Mouse (Mus musculus): Measurements from ENCODE around the gene Clec2e.
"Not testable (repeated sequence)": the region's sequence is repeated elsewhere in the genome, so short reads cannot be mapped to it uniquely, and the experiment has no call there.

The Clec2e gene

DNA sequence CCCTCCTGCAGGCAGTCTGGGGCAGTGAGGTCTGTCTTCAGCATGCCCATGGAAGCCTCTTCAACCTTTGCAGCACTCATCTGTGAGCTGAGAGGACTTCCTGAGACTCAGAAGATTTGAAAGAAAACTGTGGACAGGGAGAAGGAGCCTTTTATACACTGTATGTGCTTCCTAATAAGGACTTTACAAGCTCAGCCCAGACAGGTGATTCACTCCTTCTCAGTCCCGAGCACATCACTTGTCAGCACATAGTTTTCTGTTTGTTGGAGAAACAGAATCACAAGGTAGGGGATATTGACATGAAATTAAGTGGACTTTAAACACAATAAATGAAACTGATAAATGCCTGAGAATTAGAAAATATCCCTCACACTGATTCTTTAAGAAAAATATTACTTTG, at the start of gene Clec2e:
Clec2e (minus strand) TSS at position 120 of the 400 bp plus-strand sequence.
- DNase-seq, result not testable (repeated sequence)

DNA sequence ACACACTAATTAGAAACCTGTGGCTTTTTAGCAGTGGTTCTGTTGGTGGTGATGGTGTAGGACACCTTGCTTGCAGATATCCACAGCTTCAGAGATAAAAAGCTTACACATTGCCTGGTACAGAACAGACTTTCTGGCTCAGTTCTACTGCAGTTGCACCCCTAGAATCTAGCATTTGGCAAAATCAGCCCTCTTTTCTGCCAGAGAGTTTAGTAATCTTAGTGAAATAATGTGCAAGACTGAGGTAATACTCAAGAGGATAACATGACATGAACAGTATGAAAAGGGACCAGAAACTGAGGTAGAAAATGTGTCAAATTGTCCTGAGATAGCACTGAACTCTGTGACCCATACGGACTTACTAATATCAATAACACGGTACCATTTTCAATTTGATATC, 46.1 kb upstream of the Clec2e start:
- DNase-seq, result no peak

DNA sequence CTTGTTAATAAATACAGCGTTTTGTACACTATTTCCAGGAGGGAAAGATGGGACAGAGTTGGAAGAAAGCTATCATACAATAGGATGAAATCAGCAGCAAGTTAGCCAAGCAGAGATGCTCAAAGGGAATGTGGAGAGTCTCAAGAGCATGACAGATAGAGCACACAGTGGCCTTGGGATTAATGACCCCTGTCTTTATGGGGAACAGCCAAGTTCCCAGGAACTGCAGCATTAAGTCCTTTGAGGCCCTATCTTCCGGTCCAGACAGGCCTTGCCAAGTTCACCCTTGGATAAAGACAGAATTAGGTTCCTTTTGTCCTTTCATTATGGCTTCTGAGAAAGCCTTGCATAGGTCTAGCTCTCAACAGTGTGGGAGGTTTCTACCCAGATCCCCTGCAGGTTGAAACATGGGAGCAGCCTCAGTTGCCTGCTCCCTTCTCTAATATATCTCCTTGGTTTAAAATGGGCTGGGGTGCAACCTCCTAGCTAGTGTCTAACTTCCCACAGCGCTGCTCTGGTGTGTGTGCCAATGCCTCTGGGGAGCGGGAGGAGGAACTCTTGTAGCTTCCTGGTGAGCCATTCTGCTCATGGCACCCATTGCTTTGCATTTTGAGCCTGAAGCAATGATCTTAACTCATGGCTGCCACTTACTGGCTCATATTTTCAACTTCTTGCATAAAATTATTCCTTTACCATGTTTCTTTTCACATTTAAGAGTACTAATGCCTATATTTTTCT, 32.1 kb upstream of the Clec2e start:
- DNase-seq, result peak; percentile 7

DNA sequence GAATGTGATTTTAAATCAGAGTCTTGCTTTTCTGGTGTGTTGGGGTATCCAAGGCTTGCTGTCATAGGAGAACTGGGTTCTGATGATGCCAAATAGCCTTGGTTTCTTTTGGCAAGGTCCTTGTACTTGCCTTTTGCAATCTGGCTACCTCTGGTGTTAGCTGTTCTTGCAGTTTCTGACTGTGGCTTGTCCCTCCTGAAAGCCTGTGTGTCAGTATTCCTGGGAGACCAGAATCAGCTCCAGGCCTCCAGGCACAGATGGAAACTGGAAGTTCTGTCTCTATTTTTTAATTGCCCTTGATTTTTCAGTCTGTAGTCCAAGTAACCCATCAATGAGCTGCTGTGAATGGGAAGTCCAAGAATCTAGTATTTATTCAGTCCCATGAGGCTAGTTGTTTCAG, 26.1 kb upstream of the Clec2e start:
- DNase-seq, result no peak

DNA sequence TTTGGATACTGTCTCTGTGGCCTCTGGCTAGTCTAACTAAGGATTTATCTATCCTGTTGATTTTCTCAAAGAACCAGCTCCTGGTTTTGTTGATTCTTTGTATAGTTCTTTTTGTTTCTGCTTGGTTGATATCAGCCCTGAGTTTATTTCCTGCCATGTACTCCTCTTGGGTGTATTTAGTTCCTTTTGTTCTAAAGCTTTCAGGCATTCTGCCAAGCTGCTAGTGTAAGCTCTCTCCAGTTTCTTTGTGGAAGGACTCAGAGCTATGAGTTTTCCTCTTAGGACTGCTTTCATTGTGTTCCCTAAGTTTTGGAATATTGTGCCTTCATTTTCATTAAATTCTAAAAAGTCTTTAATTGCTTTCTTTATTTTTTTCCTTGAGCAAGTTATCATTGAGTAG, 23.8 kb upstream of the Clec2e start:
- not testable (repeated sequence) for DNase-seq

DNA sequence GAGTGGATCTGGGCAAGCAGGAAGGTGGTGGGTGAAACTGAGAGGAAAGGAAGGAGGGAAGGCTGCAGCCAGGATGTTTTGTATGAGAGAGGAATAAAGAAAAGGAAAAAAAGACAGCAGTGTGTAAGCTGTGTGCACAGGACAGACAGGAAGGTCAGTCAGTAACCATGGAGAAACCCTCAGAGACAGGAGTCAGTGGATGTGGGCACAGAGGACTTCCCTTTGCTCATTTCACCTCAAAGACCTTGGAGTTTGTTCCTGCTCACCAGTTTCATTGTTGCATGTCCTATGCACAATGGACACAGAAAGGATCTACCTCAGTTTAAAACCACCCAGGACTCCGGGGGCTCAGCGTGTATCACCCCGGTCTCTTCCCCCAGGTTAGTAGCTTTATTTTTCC, 15.5 kb upstream of the Clec2e start:
- no peak for DNase-seq

DNA sequence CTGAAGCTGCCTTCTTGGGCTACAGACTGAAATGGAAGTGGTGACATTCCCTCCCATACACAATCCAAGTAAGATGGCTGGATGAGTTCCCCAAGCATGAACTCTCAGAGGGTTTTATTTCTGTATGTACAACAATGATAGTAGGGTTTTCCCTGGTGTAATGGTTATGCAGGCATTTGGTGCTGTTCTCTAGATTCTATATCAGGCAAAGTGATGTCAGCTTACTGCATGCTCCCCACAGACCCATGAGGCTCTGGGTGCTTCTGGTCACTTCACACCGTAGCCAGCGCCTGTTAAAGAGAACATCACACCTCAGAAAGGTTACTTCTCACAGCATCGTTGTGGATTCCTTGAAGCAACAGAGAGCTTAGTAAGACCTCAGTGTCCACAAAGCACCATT, 13.5 kb upstream of the Clec2e start:
- DNase-seq, result not testable (repeated sequence)

DNA sequence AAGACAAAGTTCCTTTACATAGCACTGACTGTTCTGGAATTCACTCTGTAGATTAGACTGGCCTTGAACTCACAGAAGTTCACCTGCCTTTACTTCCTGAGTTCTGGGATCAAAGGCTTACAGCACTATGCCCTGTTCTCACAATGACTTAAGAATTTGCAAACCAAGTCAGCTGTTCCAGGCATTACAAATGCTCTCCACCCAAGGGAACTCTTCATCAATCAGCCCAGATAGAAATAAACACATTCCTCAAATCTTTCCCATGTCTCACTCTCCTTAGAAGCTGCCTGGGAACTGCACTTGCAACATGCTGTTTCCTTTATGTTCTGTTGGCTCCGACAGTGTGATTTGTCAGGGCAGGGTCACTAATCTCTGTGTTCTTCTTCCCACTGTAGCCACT, 13.1 kb upstream of the Clec2e start:
- no peak for DNase-seq

DNA sequence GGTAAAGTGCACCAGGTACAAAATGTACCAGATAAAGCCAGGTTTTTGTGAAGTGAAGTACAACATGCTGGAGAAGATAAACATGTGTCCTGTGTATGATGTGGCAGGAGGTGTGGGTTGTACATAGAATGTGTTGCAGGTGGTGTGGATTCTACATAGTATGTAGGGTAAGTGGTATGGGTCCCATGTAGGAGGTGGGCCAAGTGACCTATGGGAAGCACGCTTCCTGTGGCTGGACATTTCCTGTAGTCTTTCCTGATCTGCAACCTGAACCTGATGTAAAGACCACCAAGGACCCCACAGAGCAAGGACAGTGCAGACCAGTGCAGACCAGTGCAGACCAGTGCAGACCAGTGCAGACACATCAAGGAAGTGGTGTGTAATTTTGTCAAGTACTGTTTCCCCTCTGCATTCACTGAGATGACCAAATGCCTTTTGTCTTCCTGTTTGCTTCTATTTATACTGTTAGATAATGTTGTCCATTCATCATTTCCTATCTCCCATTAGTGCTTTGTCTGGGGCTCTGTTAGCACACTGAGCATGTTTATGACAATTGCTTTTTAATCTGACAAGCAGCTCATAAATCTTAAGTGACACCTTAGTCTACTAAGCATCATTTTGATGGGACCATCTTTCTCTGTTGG, 12.4 kb upstream of the Clec2e start:
- peak; percentile 36 for DNase-seq

DNA sequence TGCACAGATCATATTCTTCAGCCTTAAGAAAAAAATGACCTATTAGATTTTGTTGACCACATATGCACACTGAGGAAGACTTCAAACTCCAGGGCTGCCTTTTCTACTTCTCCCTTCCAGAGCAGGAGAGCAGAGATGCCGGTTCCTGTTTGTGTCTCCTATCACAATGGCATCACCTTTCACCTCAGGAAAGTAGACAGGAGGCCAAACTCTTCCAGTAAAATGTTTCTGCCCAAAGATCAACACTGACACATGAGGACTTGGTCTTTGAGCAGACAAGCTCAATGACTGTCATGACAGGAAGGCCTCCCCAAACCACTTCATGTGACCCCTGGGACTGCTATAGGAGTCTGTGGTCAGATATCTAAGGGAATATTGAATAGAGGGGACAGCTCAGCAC, 11.8 kb upstream of the Clec2e start:
- DNase-seq, result peak; percentile 33

DNA sequence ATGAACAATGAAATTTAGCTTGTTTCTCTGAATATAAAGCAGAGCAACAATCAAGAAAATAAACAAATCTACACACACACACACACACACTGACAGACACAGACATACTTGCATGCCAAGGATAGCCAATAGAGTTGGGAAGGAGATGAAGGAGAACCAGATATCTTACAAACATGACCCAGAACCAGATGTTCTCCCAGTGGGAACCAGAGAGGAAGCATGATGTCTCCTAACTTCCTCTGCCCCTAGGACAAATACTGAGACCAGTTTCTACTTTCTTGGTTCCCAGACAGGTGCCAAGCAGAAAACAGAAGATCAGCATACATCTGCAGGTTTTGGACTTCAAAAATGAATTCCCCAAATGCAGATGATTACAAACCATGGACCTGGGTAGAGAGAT, 7.2 kb upstream of the Clec2e start:
- DNase-seq, result no peak

DNA sequence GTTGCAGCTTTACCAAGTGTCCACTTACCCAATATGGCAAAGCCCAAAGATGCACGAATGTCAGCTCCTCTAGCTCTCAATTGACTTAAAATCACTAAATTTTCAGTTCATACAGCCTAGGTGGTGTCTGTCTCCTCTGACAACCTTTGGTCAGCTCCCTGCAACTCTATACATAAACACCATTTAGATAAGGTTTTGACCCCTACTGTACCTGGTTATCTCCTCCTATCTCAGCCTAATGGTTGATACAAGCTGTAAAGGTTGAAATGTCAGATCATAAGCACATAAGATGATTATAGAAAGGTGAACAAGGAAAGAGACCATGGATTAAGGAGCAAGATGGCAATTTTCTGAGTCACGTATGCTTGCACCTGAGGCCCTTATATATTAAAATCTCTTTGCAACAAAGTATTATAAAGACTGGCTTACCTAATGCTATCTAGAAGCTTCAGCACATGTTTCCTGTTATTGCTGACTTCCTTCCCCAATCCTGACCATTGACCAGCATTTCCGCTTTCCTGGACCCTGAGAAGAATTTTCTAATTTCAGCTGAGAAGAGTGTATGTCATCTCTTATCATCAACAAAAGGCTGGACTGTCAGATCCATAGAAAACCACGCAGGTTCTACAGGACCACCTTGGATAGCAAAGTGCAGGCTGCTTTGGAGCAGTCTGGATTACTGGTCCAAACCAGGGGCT, 2.3 kb upstream of the Clec2e start:
- peak; percentile 28 for DNase-seq

DNA sequence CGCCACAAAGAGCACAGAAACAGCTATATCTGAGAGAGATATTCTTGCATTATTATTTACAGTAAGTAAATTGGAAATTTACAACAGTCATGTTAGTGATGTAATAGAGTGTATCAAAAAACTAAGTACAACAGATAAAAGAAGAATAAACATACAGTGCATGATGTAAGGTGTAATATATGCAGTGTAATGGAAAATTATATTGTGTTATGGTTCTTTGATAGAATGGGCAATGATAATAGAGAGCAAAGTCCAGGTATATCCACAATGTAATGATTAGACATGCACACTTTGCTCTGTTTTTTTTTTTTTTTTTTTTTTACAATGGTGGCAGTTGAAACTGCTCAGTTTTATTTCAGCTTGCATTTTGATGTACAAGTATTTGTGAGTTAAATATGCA, 891 bp upstream of the Clec2e start:
- no peak for DNase-seq

DNA sequence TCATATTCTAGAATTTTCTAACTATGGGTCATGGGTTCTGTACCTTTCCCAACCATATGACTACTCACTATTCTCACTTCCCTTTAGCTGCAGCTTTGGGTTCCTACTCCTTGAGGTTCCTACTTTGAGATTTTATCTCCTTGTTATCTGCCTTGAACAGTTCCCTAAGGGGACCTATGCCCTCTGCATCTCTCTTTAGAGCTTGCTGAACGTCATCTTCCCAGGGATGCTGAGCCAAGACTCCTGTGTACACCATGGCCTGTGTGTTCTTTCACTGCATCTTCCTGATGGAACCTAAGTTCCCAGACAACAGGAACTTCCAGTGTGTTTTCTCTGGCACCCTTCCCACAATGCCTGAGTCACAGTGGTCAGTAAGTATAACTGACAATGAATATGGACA, 2.8 kb downstream of the Clec2e start:
- DNase-seq, result peak; percentile 63

DNA sequence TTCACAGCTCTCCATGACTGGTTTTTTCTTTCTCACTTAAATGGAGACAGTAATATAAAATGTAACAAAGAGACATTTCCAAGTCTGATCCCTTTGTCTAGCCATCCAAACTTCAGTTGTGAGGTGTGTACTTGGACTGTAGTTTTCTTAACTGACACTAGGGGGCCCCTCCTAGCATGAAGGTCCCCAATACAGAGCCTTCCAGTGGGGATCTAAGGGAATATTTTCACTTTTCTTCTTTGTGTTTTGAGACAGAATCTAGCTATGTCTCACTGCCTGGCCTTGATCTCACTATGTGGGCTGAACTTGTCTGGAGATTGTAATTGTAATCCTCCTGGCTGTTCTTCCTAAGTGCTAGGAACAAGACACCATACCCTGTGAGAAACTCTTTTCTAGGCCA, 5.5 kb downstream of the Clec2e start:
- peak; percentile 76 for DNase-seq

DNA sequence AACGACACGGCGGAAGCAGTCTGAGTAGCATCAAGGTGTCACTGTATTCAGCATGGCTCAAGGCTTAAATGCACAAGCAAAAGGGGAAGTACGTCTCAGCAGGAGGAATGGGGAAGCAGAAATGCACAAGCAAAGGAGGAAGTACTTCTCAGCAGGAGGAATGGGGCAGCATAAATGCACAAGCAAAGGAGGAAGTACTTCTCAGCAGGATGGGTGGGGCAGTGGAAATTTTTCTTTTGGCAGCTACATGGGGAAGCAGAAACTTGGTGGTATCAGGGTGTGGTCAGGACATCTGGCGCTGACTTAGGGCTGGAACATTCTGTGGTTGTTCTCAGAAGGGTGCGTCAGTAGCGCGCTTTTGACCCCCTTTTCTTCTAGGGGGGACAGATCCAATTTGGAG, 12.1 kb downstream of the Clec2e start:
- DNase-seq, result not testable (repeated sequence)

DNA sequence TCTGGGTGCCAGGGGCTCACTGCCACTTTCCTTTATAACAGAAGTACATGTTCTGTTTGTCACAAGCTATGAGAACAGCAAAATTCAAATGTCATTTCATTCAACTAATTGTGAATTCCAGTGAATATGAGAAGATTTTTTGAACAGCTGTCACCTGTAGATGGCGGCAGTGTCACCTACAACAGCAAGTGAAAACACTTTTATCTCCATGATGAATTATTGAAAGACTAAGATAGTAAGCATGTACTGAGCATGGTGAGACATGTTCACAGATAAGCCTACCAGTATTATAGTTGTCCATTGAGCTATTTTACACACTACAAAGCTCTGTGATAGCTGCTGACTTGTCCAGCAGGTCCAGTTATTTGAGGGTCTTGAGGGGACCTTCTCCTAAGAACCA, 12.6 kb downstream of the Clec2e start:
- peak; percentile 77 for DNase-seq

DNA sequence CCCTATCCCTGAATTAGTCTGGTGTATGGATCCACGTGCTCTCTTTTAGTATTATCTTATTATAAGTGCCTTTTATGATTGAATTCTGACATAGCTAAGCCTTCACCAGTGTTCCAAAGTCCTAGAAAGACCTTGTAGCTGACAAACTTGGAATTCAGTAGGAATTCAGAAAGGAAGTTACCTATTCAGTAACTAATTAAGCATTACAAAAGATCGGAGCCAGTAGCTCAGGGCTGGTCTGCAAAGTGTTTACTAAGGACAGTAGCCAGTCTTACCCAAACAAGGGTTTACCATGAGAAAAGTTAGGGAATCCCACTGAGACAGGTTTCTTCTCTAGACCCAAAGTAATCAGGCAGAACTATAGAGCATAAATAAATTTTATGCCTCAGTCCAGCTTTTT, 14.7 kb downstream of the Clec2e start:
- peak; percentile 54 for DNase-seq

DNA sequence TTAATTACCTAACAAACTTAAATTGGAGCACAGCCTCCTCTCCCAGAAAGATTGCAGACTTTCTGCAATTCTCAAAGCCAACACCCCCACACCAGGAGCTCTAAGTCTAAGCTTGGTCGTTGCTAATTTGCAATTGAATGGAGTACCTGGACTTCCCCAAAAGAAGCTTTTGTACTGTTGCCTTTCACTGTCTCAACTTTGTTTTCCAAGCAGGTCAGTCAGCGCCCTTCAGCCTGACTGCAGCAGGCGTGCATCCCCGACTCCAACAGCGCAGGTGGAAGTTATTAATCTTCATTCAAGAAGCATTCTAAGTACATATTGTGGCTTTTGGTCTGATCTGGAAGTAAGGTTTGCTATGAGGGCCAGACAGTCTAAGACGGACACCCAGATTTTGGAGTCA, 15.6 kb downstream of the Clec2e start:
- no peak for DNase-seq

DNA sequence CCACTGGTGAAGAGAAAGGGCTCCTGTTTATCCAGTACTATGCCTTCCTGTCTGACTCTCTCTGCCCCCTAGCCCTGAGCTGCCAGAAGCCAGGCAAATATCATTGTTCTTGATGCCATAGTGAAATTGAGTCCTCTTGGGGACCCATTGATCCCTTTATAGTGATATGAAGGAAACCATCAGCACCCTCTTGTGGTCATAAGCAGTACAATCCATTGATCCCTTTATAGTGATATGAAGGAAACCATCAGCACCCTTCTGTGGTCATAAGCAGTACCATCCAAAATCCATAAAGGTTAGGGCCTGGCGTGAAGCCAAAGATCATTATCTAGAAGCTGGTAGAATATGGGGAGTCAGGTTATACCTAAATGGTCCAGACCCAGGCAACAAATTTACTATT, 33.7 kb downstream of the Clec2e start:
- DNase-seq, result peak; percentile 87

DNA sequence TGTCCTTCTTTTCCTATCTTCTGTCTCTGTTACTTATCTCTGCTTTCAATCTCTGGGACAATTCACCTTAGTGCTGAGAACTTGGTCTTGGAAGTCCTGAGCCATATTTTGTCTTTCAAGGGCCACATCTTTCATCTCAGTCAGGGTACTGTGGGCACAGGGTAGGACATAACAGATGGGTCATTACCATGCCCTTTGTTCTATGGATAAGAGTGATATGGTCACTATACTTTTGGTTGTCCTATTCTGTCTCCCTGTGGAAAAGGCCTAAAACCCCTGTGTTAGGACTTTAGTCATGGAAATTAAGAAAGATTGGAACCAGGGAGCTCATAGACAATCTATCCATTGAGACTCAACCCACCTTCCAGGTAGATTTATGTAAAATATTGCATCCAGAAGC, 34.2 kb downstream of the Clec2e start:
- no peak for DNase-seq

DNA sequence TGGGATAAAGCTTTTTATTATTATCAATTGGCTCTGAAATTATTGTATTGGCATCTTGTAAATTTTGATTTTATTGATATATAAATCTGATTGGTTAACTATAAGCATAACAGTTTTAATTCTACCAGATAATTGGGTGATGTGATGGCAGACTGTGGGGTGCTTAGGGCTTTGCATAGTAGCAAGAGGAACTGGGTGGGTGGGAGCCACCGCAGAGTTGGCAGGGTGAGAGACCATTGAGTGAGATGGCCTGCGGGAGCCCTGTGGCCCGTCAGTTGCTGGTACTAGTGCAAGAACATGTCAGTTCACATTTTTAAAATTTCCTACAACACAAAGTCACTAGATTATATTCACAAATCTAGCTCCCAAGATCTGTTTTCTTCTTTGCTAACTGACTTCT, 34.9 kb downstream of the Clec2e start:
- no peak for DNase-seq

DNA sequence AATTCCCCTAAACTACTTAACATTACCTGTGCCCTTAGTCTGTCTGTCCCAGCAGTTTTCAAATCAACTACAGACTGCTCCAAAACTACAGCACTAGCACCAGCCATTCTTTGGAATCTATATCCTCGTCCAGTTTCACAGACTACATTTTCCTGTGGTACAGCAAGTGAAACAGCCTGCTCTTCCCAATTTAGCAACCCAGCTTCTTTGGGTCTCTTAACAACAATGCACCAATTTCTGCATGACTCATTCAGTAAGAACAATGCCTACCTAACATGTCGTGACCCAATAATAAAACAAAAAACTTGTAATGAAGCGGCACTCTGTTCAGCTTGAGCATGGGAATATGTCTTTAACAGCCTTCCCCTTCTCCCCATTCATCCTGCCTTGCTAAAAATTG, 35.3 kb downstream of the Clec2e start:
- DNase-seq, result no peak

DNA sequence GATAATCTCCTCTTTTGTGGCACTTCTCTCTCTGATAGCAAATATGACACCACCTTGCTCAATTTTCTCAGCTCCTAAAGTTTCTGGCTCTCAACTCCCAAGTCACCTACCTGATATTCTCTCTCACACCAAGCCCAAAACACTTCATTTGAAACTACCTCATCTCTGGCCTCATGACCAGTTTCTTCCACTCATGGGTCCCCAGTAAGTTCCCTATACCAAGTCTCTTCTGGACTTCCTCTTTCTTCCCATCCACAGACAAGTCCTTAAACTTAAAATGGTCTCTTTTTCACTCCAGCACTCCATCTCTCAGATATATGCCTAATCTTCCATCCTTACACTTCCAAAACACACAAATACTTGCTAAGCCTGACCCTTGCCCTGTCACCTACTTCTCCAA, 42.7 kb downstream of the Clec2e start:
- DNase-seq, result no peak
